Mouse (Mus musculus) midbrain, postnatal 0 days (tissue): ENCODE results near the gene Pcsk5. TPM values are rescaled to one million over a fixed set of nuclear protein-coding genes. Genes with fewer than 3 reads are reported as not detected.
"Not testable (repeated sequence)": the region's sequence is repeated elsewhere in the genome, so short reads cannot be mapped to it uniquely, and the experiment has no call there.

Experiments used
- ATAC-seq: fragments of 200-750 bp; cut with Nextera tagmentation; 2 replicates; pipeline ENCODE4 v1.8.0; 2017; ENCODE audit warnings: moderate number of reproducible peaks, mild to moderate bottlenecking, moderate TSS enrichment, moderate library complexity; ENCODE audit not compliant: low FRiP score
- DNase-seq: peaks from one replicate; pipeline ENCODE4 v3.0.0-alpha.2; 2015; ENCODE audit warnings: low spot score
- H3K27ac ChIP-seq: fragments of 300-500 bp; sonication (generic); 2 replicates; pipeline ENCODE4 v1.5.1; 2014; ENCODE audit warnings: low read depth, mild to moderate bottlenecking, low read length, mixed read lengths
- H3K27me3 ChIP-seq: fragments of 300-500 bp; sonication (generic); 2 replicates; pipeline ENCODE4 v1.6.1; 2014; ENCODE audit warnings: low read length, control low read depth, mixed read lengths; ENCODE audit not compliant: insufficient read depth
- H3K36me3 ChIP-seq: fragments of 300-500 bp; sonication (generic); 2 replicates; pipeline ENCODE4 v1.6.1; 2014; ENCODE audit warnings: low read length, control low read depth, mixed read lengths; ENCODE audit not compliant: insufficient read depth
- H3K4me1 ChIP-seq: fragments of 300-500 bp; sonication (generic); 2 replicates; pipeline ENCODE4 v1.6.1; 2014; ENCODE audit warnings: mild to moderate bottlenecking, control low read depth, antibody characterized with exemption, low read length, mixed read lengths; ENCODE audit not compliant: insufficient read depth
- H3K4me2 ChIP-seq: fragments of 300-500 bp; sonication (generic); 2 replicates; pipeline ENCODE4 v1.6.1; 2014; ENCODE audit warnings: low read depth, mild to moderate bottlenecking, low read length, mixed read lengths; ENCODE audit not compliant: poor library complexity, severe bottlenecking
- H3K4me3 ChIP-seq: fragments of 300-500 bp; sonication (generic); 2 replicates; pipeline ENCODE4 v1.5.1; 2014; ENCODE audit warnings: low read depth, mild to moderate bottlenecking, low read length, moderate library complexity
- H3K9ac ChIP-seq: fragments of 300-500 bp; sonication (generic); replicated peaks from 2 replicates; pipeline ENCODE4 v1.6.1; 2014; ENCODE audit warnings: mild to moderate bottlenecking, low read length, moderate library complexity, mixed read lengths; ENCODE audit not compliant: poor library complexity, severe bottlenecking
- H3K9me3 ChIP-seq: fragments of 300-500 bp; sonication (generic); 2 replicates; pipeline ENCODE4 v1.6.1; 2016; ENCODE audit warnings: low read length, control low read depth
- CTCF ChIP-seq: IDR thresholded peaks from 2 replicates; pipeline ENCODE4 v1.5.1; 2016; ENCODE audit warnings: antibody characterized with exemption, mild to moderate bottlenecking
- WGBS: fragments of 180-500 bp; shearing (Covaris S2); extraction: QIAGEN DNeasy Blood & Tissue Kit; methylation state at CpG from one replicate; pipeline ENCODE4 v1.1.7; 2014; 5-methylcytosine and 5-hydroxymethylcytosine counted together
- polyA plus RNA-seq: library from polyadenylated mRNA; unstranded; fragments of >200 nt; fragmentation: Nextera tagmentation; extraction: Ambion mirVana; gene quantifications from 2 replicates; pipeline ENCODE4 v1.2.1, GENCODE M21; 2015
- total RNA-seq: library from RNA; depleted of rRNA; stranded (reverse); fragments of >200 nt; gene quantifications from 2 replicates; pipeline ENCODE4 v1.2.3, GENCODE M21; 2014

Pcsk5 gene
- total and polyA plus RNA-seq, 2 experiments from 2014 or later = 8.8 TPM

- Histone ChIP-seq H3K27ac (no peak overlapping the region), H3K4me3 (no peak overlapping the region), H3K9me3 (no peaks in the 10 kb centered on the region), H3K27me3 (no peaks in the 10 kb centered on the region), H3K36me3 (no peaks in the 10 kb centered on the region), H3K4me2 (no peak overlapping the region), H3K9ac (no peak overlapping the region), H3K4me1 (0 out of 2 replicates have a peak, but pooled peaks cover 4% of the 10 kb centered on the region)
- no peak for DNase-seq
- no peak for TF ChIP-seq CTCF
- WGBS = 39% methylated on average over 3 of the region's 3 CpGs
- no peak for ATAC-seq
These were observed 347.6 kb downstream of the Pcsk5 start for GRCm38 (mm10) chr19:17489866-17490141.

- H3K27me3 ChIP-seq = no peaks in the 10 kb centered on the region
- H3K4me2 ChIP-seq = no peak overlapping the region
- no peaks in the 10 kb centered on the region for H3K36me3 ChIP-seq
- no peak for TF ChIP-seq CTCF
- H3K4me3 ChIP-seq = no peak overlapping the region
- no peak for ATAC-seq
- no peak for DNase-seq
- 81% methylated on average over 17 of the region's 17 CpGs for WGBS
- H3K27ac ChIP-seq = no peak overlapping the region
- H3K9ac ChIP-seq = no peak overlapping the region
- H3K4me1 ChIP-seq = 0 out of 2 replicates have a peak, but pooled peaks cover 4% of the 10 kb centered on the region
- no peaks in the 10 kb centered on the region for H3K9me3 ChIP-seq
These were observed 348.2 kb downstream of the Pcsk5 start for GRCm38 (mm10) chr19:17489041-17489865.

GRCm38 (mm10) chr19:17482126-17482790, 355.2 kb downstream of the Pcsk5 start:
- ATAC-seq (no peak), DNase-seq (no peak)
- no peaks in the 10 kb centered on the region for H3K36me3 ChIP-seq
- H3K9me3 ChIP-seq = no peaks in the 10 kb centered on the region
- no peak overlapping the region for H3K4me3 ChIP-seq
- no peak for TF ChIP-seq CTCF
- H3K4me1 ChIP-seq = no peaks in the 10 kb centered on the region
- no peak overlapping the region for H3K4me2 ChIP-seq
- no peak overlapping the region for H3K27ac ChIP-seq
- H3K9ac ChIP-seq = no peak overlapping the region
- WGBS = 54% methylated on average over 6 of the region's 6 CpGs
- no peaks in the 10 kb centered on the region for H3K27me3 ChIP-seq

- no peak for ATAC-seq
- Histone ChIP-seq H3K4me2 (no peak overlapping the region), H3K36me3 (no peaks in the 10 kb centered on the region), H3K9ac (no peak overlapping the region), H3K27ac (no peak overlapping the region), H3K27me3 (no peaks in the 10 kb centered on the region), H3K4me1 (no peaks in the 10 kb centered on the region), H3K4me3 (no peak overlapping the region), H3K9me3 (no peaks in the 10 kb centered on the region)
- 92% methylated on average over 5 of the region's 5 CpGs for WGBS
- TF ChIP-seq CTCF = no peak
- DNase-seq = no peak
These were observed 358.0 kb downstream of the Pcsk5 start for GRCm38 (mm10) chr19:17479471-17479870.

GRCm38 (mm10) chr19:17476021-17476420, 361.4 kb downstream of the Pcsk5 start:
- no peak for TF ChIP-seq CTCF
- H3K27ac ChIP-seq = no peak overlapping the region
- no peaks in the 10 kb centered on the region for H3K36me3 ChIP-seq
- H3K4me1 ChIP-seq = no peaks in the 10 kb centered on the region
- no peak overlapping the region for H3K4me3 ChIP-seq
- no peak overlapping the region for H3K9ac ChIP-seq
- ATAC-seq (no peak), DNase-seq (no peak)
- no peaks in the 10 kb centered on the region for H3K27me3 ChIP-seq
- WGBS = 91% methylated on average over 5 of the region's 5 CpGs
- no peaks in the 10 kb centered on the region for H3K9me3 ChIP-seq
- no peak overlapping the region for H3K4me2 ChIP-seq

GRCm38 (mm10) chr19:17473138-17473537, 364.3 kb downstream of the Pcsk5 start:
- not testable (repeated sequence) for ATAC-seq

More at GRCm38 (mm10) chr19:17473138-17473537, 364.3 kb downstream of the Pcsk5 start:
- not testable (repeated sequence) for H3K4me2 ChIP-seq, H3K4me3 ChIP-seq, H3K27ac ChIP-seq, H3K27me3 ChIP-seq, H3K9ac ChIP-seq, DNase-seq, H3K9me3 ChIP-seq, H3K36me3 ChIP-seq, H3K4me1 ChIP-seq
- WGBS = 98% methylated on average over 2 of the region's 2 CpGs
